Mouse (Mus musculus): ENCODE measurements at regions not wholly inside any gene's neighbourhood (a gene's known extent, or its start where the extent isn't known, plus 50 kb on each side); places are given as distances from the start of the nearest gene placed in this dataset.

- no peak for TF ChIP-seq CTCF (IDR thresholded peaks at IDR 0.05; ENCODE audit: low read depth, low read length)
- no peak for TF ChIP-seq POLR2A (IDR thresholded peaks at IDR 0.05; ENCODE audit: extremely low read depth, insufficient read depth, low read length)
These were observed 136.5 kb downstream of the Foxo1 start for GRCm38 (mm10) chr3:52404636-52405035.
